In genomic region chr11:23701831-23702230, GRCm38 (mm10) we compare ENCODE assay signal across 35 mouse cellular contexts.
"Had no signal": no experiment of that assay in that cellular context is flagged by ENCODE, and none has a peak within 500 bp of the region (broad histone marks: within the 10 kb centered on the region; RNA-seq: fewer than 3 reads in every experiment).

No protein-coding gene starts in this region.

- H3K27me3 ChIP-seq: heart, embryonic 12.5 days; heart, embryonic 13.5 days; heart, embryonic 15.5 days; hindbrain, embryonic 12.5 days; hindbrain, embryonic 13.5 days; hindbrain, embryonic 15.5 days; intestine, embryonic 15.5 days; kidney, embryonic 15.5 days had no signal

- ATAC-seq: hindbrain, embryonic 16.5 days; hindbrain, postnatal 0 days; inflammation-experienced regulatory T-cells, adult 6 months; intestine, embryonic 15.5 days; intestine, embryonic 16.5 days; intestine, postnatal 0 days had no signal

- H3K36me3 ChIP-seq: intestine, embryonic 15.5 days had no signal

- H3K27ac ChIP-seq: heart, embryonic 10.5 days; heart, embryonic 13.5 days; heart, embryonic 15.5 days; hindbrain, embryonic 10.5 days; hindbrain, embryonic 12.5 days; hindbrain, embryonic 13.5 days; hindbrain, embryonic 14.5 days; hindbrain, embryonic 15.5 days; hindbrain, postnatal 0 days; intestine, embryonic 15.5 days; kidney, embryonic 15.5 days; kidney, postnatal 0 days had no signal

- H3K4me2 ChIP-seq: heart, embryonic 11.5 days; heart, embryonic 12.5 days; heart, embryonic 13.5 days; heart, embryonic 15.5 days; hindbrain, embryonic 12.5 days; hindbrain, embryonic 13.5 days; hindbrain, embryonic 14.5 days; hindbrain, embryonic 15.5 days; intestine, embryonic 15.5 days; kidney, embryonic 15.5 days had no signal

- DNase-seq: heart, postnatal 10 days; heart, postnatal 14 days; heart, postnatal 36 days; heart, postnatal 4 days; kidney, adult 11 months; kidney, adult 18-20 months; kidney, adult 2 months; kidney, adult 8-10 months; kidney, adult 9 months; kidney, postnatal 10 days; kidney, postnatal 14 days; kidney, postnatal 25 days; kidney, postnatal 36 days; kidney, postnatal 4 days; layer of hippocampus, adult 9-11 months; layer of hippocampus, postnatal 36 days had no signal

- H3K4me1 ChIP-seq: heart, embryonic 10.5 days; heart, embryonic 12.5 days; heart, embryonic 13.5 days; heart, embryonic 15.5 days; hindbrain, embryonic 10.5 days; hindbrain, embryonic 12.5 days; hindbrain, embryonic 13.5 days; hindbrain, embryonic 15.5 days; kidney, embryonic 15.5 days had no signal

- H3K4me3 ChIP-seq: heart, embryonic 10.5 days; heart, embryonic 12.5 days; heart, embryonic 13.5 days; heart, embryonic 15.5 days; hindbrain, embryonic 10.5 days; hindbrain, embryonic 12.5 days; hindbrain, embryonic 13.5 days; hindbrain, embryonic 15.5 days; intestine, embryonic 15.5 days; kidney, embryonic 15.5 days; layer of hippocampus, adult 2 months had no signal

- H3K9ac ChIP-seq: heart, embryonic 12.5 days; heart, embryonic 13.5 days; heart, embryonic 15.5 days; hindbrain, embryonic 12.5 days; hindbrain, embryonic 13.5 days; hindbrain, embryonic 14.5 days; hindbrain, embryonic 15.5 days; intestine, embryonic 15.5 days; kidney, embryonic 15.5 days had no signal

- H3K9me3 ChIP-seq: heart, embryonic 10.5 days; heart, embryonic 12.5 days; heart, embryonic 13.5 days; heart, embryonic 15.5 days; hindbrain, embryonic 10.5 days; hindbrain, embryonic 12.5 days; hindbrain, embryonic 13.5 days; hindbrain, embryonic 15.5 days; intestine, embryonic 15.5 days; kidney, embryonic 15.5 days had no signal
